Mouse (Mus musculus) neural tube, embryonic 11.5 days (tissue): ENCODE measurements around the gene Rasal3. TPM values are rescaled to one million over a fixed set of nuclear protein-coding genes. Genes with fewer than 3 reads are reported as not detected.
A peak's percentile ranks its signal among the peaks of the same experiment; 100 is the strongest.

Experiments
- ATAC-seq: fragments of 200-750 bp; cut with Nextera tagmentation; 2 replicates; pipeline ENCODE4 v1.8.0; 2017; ENCODE audit warnings: moderate number of reproducible peaks, mild to moderate bottlenecking, moderate TSS enrichment, moderate library complexity; ENCODE audit not compliant: insufficient read depth, low FRiP score, low TSS enrichment
- DNase-seq: peaks from one replicate; pipeline ENCODE4 v3.0.0-alpha.2; 2015; ENCODE audit warnings: low spot score
- H3K27ac ChIP-seq: fragments of 300-500 bp; sonication (generic); 2 replicates; pipeline ENCODE4 v1.5.1; 2014; ENCODE audit warnings: low read depth, mild to moderate bottlenecking, low read length
- H3K27me3 ChIP-seq: fragments of 300-500 bp; sonication (generic); 2 replicates; pipeline ENCODE4 v1.6.1; 2014; ENCODE audit warnings: mild to moderate bottlenecking, low read length, mixed read lengths; ENCODE audit not compliant: control insufficient read depth, insufficient read depth
- H3K36me3 ChIP-seq: fragments of 300-500 bp; sonication (generic); 2 replicates; pipeline ENCODE4 v1.6.1; 2014; ENCODE audit warnings: mild to moderate bottlenecking, low read length, moderate library complexity, mixed read lengths; ENCODE audit not compliant: control insufficient read depth, insufficient read depth
- H3K4me1 ChIP-seq: fragments of 300-500 bp; sonication (generic); 2 replicates; pipeline ENCODE4 v1.6.1; 2014; ENCODE audit warnings: low read length, mixed read lengths; ENCODE audit not compliant: control insufficient read depth, insufficient read depth
- H3K4me2 ChIP-seq: fragments of 300-500 bp; sonication (generic); 2 replicates; pipeline ENCODE4 v1.6.1; 2014; ENCODE audit warnings: low read depth, mild to moderate bottlenecking, moderate library complexity
- H3K4me3 ChIP-seq: fragments of 300-500 bp; sonication (generic); 2 replicates; pipeline ENCODE4 v1.5.1; 2014; ENCODE audit warnings: low read depth, low read length
- H3K9ac ChIP-seq: fragments of 300-500 bp; sonication (generic); 2 replicates; pipeline ENCODE4 v1.6.1; 2014; ENCODE audit warnings: mild to moderate bottlenecking, low read length
- H3K9me3 ChIP-seq: fragments of 300-500 bp; sonication (generic); 2 replicates; pipeline ENCODE4 v1.6.1; 2016; ENCODE audit warnings: low read length; ENCODE audit not compliant: control insufficient read depth
- WGBS: fragments of 180-500 bp; shearing (Covaris S2); extraction: QIAGEN DNeasy Blood & Tissue Kit; methylation state at CpG from one replicate; pipeline ENCODE4 v1.1.7; 2014; 5-methylcytosine and 5-hydroxymethylcytosine counted together
- polyA plus RNA-seq: library from polyadenylated mRNA; unstranded; fragments of >200 nt; fragmentation: Nextera tagmentation; extraction: Ambion mirVana; gene quantifications from 2 replicates; pipeline ENCODE4 v1.2.1, GENCODE M21; 2014

Rasal3 gene
- polyA plus RNA-seq, 1 experiment from 2014 or later = 0.42 TPM

DNA sequence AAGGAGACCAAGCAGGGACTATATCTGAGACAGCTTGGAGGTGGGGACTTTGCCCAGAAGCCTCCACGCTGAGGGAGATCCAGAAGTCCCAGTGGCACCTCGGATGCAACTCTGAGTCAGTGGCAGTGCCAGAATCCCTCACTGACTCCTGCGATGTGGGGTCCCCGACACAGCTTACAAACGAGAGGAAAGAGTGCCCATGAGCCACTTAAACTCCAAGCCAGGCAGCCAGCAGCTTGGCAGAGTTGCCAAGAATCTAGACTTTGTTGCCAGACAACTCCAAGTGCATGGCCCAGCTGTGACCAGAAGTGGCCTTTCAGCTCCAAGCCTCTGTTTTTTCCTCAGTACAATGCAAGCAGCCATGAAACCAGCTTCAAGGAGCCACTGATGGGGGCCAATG lies 19.7 kb downstream of the Rasal3 start:
- Histone ChIP-seq H3K9me3 (no peaks in the 10 kb centered on the region), H3K27me3 (no peaks in the 10 kb centered on the region), H3K36me3 (no peaks in the 10 kb centered on the region), H3K27ac (no peak overlapping the region), H3K4me1 (0 out of 2 replicates have a peak, but pooled peaks cover 9% of the 10 kb centered on the region), H3K4me2 (no peak overlapping the region), H3K4me3 (no peak overlapping the region), H3K9ac (no peak overlapping the region)
- no peak for ATAC-seq
- 85% methylated on average over 5 of the region's 5 CpGs for WGBS
- DNase-seq = no peak

DNA sequence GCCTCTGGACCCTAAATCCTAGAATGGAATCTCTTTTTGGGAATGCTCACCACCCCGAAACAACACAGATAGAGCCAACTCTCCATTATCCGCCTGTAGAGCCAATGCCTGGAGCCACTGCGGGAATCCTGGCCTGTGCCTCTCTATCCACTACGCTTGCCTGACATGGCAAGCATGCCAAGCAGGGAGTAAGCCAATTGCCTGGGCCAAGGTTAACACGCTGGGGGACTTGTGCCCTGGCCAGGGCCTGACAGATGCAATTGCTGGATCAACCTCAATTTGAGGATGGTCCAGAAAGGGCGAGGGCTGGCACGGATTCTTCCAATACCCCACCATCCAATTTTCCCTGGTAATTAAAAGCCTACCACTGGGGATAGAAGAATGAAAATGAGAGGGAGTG lies 20.8 kb downstream of the Rasal3 start:
- 93% methylated on average over 7 of the region's 7 CpGs for WGBS
- ATAC-seq (no peak), DNase-seq (no peak)
- Histone ChIP-seq H3K9ac (no peak overlapping the region), H3K4me2 (no peak overlapping the region), H3K4me3 (no peak overlapping the region), H3K9me3 (no peaks in the 10 kb centered on the region), H3K27ac (no peak overlapping the region), H3K36me3 (no peaks in the 10 kb centered on the region), H3K27me3 (no peaks in the 10 kb centered on the region), H3K4me1 (no peaks in the 10 kb centered on the region)

DNA sequence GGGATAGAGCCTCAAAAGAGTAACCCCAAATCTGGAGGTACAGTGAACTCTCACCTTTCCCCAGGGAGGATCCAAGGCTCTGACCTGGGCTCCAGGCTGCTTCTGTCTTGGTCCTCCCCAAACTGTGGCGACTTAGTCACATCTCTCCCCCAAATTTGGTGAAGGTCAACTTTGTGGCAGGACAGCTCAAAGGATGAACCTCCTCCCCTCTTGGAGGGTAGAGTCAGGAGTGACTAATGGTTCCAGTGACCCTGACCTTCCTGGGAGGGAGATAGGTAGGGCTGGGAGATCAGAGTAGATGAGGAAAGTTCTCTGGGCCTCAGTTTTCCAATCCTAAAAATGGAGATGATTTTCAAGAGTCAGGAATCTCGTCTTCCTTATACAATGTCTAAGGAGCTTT lies 24.6 kb downstream of the Rasal3 start:
- WGBS = 79% methylated on average over 2 of the region's 2 CpGs
- Histone ChIP-seq H3K4me1 (no peaks in the 10 kb centered on the region), H3K27ac (no peak overlapping the region), H3K4me3 (no peak overlapping the region), H3K4me2 (no peak overlapping the region), H3K9me3 (no peaks in the 10 kb centered on the region), H3K36me3 (0 out of 2 replicates have a peak, but pooled peaks cover 3% of the 10 kb centered on the region), H3K27me3 (no peaks in the 10 kb centered on the region), H3K9ac (no peak overlapping the region)
- no peak for DNase-seq
- no peak for ATAC-seq

DNA sequence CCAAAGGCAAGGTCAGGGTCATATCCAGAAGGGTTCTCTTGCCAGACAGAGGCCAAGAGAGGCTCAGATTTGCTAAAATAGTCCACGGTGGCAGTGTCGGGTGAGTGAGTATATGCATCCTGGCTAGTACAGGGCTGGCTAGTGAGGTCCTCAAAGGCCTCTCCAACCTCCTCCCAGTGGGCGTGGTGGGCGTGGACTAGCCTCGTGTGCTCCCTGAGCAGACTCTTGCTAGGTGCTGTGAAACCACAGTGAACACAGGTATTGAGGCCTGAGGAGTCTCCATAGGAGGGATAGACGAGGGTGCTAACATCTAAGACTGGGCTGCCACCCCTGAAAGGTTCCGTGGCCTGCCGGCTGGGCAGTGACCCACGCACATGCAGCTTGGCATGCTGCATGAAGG lies 26.2 kb downstream of the Rasal3 start:
- DNase-seq = no peak
- ATAC-seq = no peak
- Histone ChIP-seq H3K27ac (no peak overlapping the region), H3K4me3 (no peak overlapping the region), H3K4me2 (no peak overlapping the region), H3K4me1 (no peaks in the 10 kb centered on the region), H3K9me3 (no peaks in the 10 kb centered on the region), H3K36me3 (0 out of 2 replicates have a peak, but pooled peaks cover 3% of the 10 kb centered on the region), H3K9ac (no peak overlapping the region), H3K27me3 (no peaks in the 10 kb centered on the region)
- WGBS = 84% methylated on average over 9 of the region's 9 CpGs

DNA sequence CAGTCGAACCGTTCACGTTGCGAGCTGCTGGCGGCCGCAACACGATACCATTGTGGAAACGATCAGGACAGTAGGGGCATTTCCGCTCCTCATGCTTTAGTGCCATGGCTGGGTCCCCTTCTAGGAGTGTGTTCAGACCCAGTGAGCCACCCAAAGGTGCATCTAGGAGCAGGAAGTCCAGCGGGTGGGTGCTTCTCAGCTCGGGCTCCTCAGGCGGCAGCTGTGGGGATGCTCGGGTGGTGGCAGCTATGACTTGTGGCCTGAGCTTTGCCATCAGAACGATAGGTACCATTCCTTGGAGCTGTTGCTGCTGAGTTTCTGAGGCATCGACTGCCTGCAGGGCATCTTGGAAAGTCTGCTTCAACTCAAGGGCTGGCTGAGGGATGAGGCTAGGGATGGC lies 26.9 kb downstream of the Rasal3 start:
- 90% methylated on average over 15 of the region's 15 CpGs for WGBS
- Histone ChIP-seq H3K9me3 (no peaks in the 10 kb centered on the region), H3K4me2 (no peak overlapping the region), H3K4me3 (no peak overlapping the region), H3K27me3 (no peaks in the 10 kb centered on the region), H3K27ac (no peak overlapping the region), H3K4me1 (no peaks in the 10 kb centered on the region), H3K9ac (no peak overlapping the region), H3K36me3 (0 out of 2 replicates have a peak, but pooled peaks cover 3% of the 10 kb centered on the region)
- DNase-seq (no peak), ATAC-seq (no peak)

DNA sequence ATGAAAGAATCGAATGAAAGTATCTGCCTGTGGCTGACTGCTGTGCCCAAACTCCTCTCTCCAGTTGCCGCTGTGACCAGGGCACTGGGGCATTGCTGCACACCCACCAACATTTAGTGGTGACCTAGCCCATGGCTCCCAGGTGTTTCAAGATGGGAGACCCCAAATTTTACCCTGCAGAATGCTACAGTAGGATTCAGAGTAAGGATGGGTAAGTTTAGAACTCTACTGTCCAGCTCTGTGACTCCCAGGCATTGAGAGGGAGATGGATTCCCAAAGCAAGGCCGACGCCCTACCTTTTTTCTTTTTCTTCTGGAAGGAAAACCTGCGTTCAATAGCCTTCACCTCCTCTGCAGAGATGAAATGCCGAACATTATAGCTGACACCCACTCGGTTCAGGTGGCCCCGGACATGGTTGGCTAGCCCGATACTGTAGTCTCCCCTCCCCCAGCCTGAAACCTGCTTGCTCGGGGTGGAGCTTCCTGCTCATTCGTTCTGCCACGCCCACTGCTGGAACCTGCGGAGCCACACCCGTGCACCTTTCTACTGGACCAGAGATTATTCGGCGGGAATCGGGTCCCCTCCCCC lies 34.3 kb downstream of the Rasal3 start:
- WGBS = 15% methylated on average over 10 of the region's 17 CpGs
- Histone ChIP-seq H3K36me3 (no peaks in the 10 kb centered on the region), H3K4me1 (0 out of 2 replicates have a peak, but pooled peaks cover 2% of the 10 kb centered on the region), H3K27me3 (no peaks in the 10 kb centered on the region), H3K9me3 (no peaks in the 10 kb centered on the region), H3K9ac (no peak overlapping the region), H3K27ac (no peak overlapping the region), H3K4me3 (0 out of 2 replicates have a peak overlapping the region, but pooled peaks have one; percentile 3), H3K4me2 (peak overlapping the region; percentile 30)
- ATAC-seq (no peak), DNase-seq (no peak)

DNA sequence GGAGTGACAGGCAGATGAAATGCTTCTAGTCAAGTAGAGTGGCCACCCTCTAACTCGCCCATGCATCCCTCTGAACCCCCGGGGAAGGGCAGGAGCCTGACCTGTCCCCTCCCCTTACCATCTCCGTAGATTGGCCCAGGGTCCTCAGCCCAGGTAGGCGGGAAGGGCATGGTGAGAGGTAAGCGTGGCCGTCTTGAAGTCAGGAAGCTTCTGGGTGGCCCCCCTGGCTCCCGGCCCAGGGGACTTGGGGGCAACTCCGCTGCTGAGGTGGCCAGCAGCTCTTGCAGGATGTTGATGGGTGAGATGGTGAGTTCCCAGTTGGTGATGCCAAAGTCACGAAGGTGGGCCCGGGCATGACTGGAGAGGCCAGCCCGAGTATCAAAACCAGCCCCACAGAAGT lies 35.7 kb downstream of the Rasal3 start:
- no peaks in the 10 kb centered on the region for H3K36me3 ChIP-seq
- ATAC-seq (no peak), DNase-seq (no peak)
- no peak overlapping the region for H3K4me3 ChIP-seq
- H3K9me3 ChIP-seq = no peaks in the 10 kb centered on the region
- H3K9ac ChIP-seq = no peak overlapping the region
- H3K4me1 ChIP-seq = peaks cover 8% of the 10 kb centered on the region
- WGBS = 93% methylated on average over 11 of the region's 11 CpGs
- H3K27ac ChIP-seq = no peak overlapping the region
- H3K27me3 ChIP-seq = no peaks in the 10 kb centered on the region
- no peak overlapping the region for H3K4me2 ChIP-seq

DNA sequence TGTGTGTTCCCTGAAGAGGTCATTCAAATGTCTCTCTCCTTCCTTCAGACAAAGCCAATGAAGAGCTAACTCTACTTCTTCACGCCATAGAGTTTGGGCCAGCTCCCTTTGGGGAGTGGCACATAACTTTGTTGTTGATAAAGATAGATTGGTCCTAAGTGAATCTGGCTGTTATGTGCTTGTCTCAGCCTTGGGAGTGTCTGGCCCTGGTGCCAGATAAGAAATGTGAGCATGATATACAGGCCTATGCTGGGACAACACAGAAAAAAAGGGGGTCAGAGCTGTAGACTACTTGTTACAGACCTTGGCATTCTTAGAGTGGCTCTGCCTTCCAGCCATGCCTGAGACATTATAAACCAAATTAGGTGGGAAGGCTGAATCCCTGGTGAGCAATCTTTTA lies 38.1 kb downstream of the Rasal3 start:
- H3K9me3 ChIP-seq = no peaks in the 10 kb centered on the region
- no peaks in the 10 kb centered on the region for H3K27me3 ChIP-seq
- no peak overlapping the region for H3K4me3 ChIP-seq
- ATAC-seq (no peak), DNase-seq (no peak)
- H3K4me2 ChIP-seq = no peak overlapping the region
- WGBS = 81% methylated on average over 1 of the region's 1 CpGs
- H3K36me3 ChIP-seq = peaks cover 3% of the 10 kb centered on the region
- no peak overlapping the region; the same call in 1 of the 2 replicates for H3K9ac ChIP-seq
- peaks cover 11% of the 10 kb centered on the region for H3K4me1 ChIP-seq
- H3K27ac ChIP-seq = no peak overlapping the region

DNA sequence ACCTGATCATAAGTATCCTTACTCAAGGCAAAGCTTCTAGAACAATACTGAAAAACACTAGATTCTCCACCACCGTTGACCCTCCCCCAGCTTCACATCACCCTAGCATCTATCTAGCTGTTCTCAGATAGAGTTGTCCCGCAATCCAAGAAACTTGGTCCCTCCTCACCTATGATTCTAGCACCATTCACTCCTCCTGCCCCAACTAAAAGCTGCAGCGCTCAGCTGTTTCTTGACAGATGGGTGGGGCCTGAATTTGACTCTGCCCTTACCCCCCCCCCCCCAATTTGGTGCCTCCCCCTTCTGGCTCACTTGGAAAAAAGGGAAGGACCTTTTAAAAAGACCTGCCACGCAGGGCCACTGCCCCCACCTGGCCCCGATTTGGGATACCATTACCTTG lies 38.5 kb downstream of the Rasal3 start:
- Histone ChIP-seq H3K4me3 (peak overlapping the region; percentile 93), H3K4me2 (peak overlapping the region; percentile 47), H3K9me3 (no peaks in the 10 kb centered on the region), H3K27ac (no peak overlapping the region), H3K9ac (no peak overlapping the region; the same call in none of the 2 replicates), H3K36me3 (peaks cover 5% of the 10 kb centered on the region), H3K27me3 (no peaks in the 10 kb centered on the region), H3K4me1 (peaks cover 11% of the 10 kb centered on the region)
- no peak for DNase-seq
- ATAC-seq = peak; percentile 33
- 61% methylated on average over 5 of the region's 5 CpGs for WGBS
